Mouse (Mus musculus) telencephalon, adult 2 months (tissue): Measurements from ENCODE around the gene H2-Ob.

ENCODE experiments used
- DNase-seq: peaks from one replicate; pipeline ENCODE4 v3.0.0-alpha.2; 2011; ENCODE audit warnings: low read depth, low spot score

The H2-Ob gene

GRCm38 (mm10) chr17:34285371-34285770 lies 46.7 kb downstream of the H2-Ob start:
- DNase-seq = no peak

- no peak for DNase-seq
Observed at GRCm38 (mm10) chr17:34285848-34286247, 47.1 kb downstream of the H2-Ob start.

- DNase-seq = no peak
Observed at GRCm38 (mm10) chr17:34286501-34286900, 47.8 kb downstream of the H2-Ob start.

- no peak for DNase-seq
Observed at GRCm38 (mm10) chr17:34286999-34287398, 48.3 kb downstream of the H2-Ob start.

GRCm38 (mm10) chr17:34287648-34288047 lies 48.9 kb downstream of the H2-Ob start, which contains the start of gene H2-Aa:
TSS of gene H2-Aa (minus strand) at chr17:34287823.
- DNase-seq = peak; percentile 47

- DNase-seq = no peak
Observed at GRCm38 (mm10) chr17:34288131-34288530, 49.4 kb downstream of the H2-Ob start.

- peak; percentile 64 for DNase-seq
Observed at GRCm38 (mm10) chr17:34291609-34292008, 52.9 kb downstream of the H2-Ob start.

GRCm38 (mm10) chr17:34292570-34292969 lies 53.9 kb downstream of the H2-Ob start:
- DNase-seq = no peak

- no peak for DNase-seq
Observed at GRCm38 (mm10) chr17:34293533-34293932, 54.8 kb downstream of the H2-Ob start.

- no peak for DNase-seq
Observed at GRCm38 (mm10) chr17:34294249-34294648, 55.5 kb downstream of the H2-Ob start.

- DNase-seq = no peak
Observed at GRCm38 (mm10) chr17:34295307-34295706, 56.6 kb downstream of the H2-Ob start.

GRCm38 (mm10) chr17:34295891-34296794 lies 57.4 kb downstream of the H2-Ob start:
- peak; percentile 41 for DNase-seq

- DNase-seq = no peak
Observed at GRCm38 (mm10) chr17:34299356-34299755, 60.7 kb downstream of the H2-Ob start.

GRCm38 (mm10) chr17:34300071-34300470 lies 61.4 kb downstream of the H2-Ob start:
- DNase-seq = no peak

GRCm38 (mm10) chr17:34300691-34301566 lies 62.2 kb downstream of the H2-Ob start:
- no peak for DNase-seq

- DNase-seq = no peak
Observed at GRCm38 (mm10) chr17:34301670-34302190, 63.0 kb downstream of the H2-Ob start.

GRCm38 (mm10) chr17:34303789-34304188 lies 65.1 kb downstream of the H2-Ob start:
- no peak for DNase-seq
